Mouse (Mus musculus) MEL (cell line): ENCODE results near the gene Ppp1r27. TPM values are rescaled to one million over a fixed set of nuclear protein-coding genes. Genes with fewer than 3 reads are reported as not detected.

Source experiments
- DNase-seq: peaks from one replicate; pipeline ENCODE4 v3.0.0; 2011; ENCODE audit warnings: low read depth, low spot score
- H3K27ac ChIP-seq: 2 replicates; pipeline ENCODE4 v1.5.1; 2012; ENCODE audit warnings: low read depth, mild to moderate bottlenecking, control low read depth, low read length, moderate library complexity; ENCODE audit not compliant: control insufficient read depth
- H3K27me3 ChIP-seq, 2 experiments: fragments of 150-350 bp in 1 of 2; sonication (generic) in 1 of 2; 2 replicates each; pipeline ENCODE4 v1.6.1; 2012; ENCODE audit warnings: low read length in 2 of 2, mild to moderate bottlenecking in 2 of 2, improper control_type of control experiment in 1 of 2, moderate library complexity in 1 of 2; ENCODE audit not compliant: insufficient read depth in 2 of 2, control insufficient read depth in 1 of 2
- H3K36me3 ChIP-seq, 2 experiments: 2 replicates each; pipeline ENCODE4 v1.6.1; 2012 to 2014; ENCODE audit warnings: low read length in 2 of 2, improper control_type of control experiment in 1 of 2, inconsistent platforms in 1 of 2, mild to moderate bottlenecking in 1 of 2; ENCODE audit not compliant: insufficient read depth in 2 of 2, control insufficient read depth in 1 of 2
- H3K4me1 ChIP-seq, 2 experiments: fragments of 150-350 bp in 1 of 2; sonication (generic) in 1 of 2; 2 replicates each; pipeline ENCODE4 v1.6.1; 2012; ENCODE audit warnings: low read length in 2 of 2, improper control_type of control experiment in 1 of 2, mild to moderate bottlenecking in 1 of 2; ENCODE audit not compliant: insufficient read depth in 2 of 2, control insufficient read depth in 1 of 2
- H3K4me3 ChIP-seq, 2 experiments: fragments of 150-350 bp in 1 of 2; sonication (generic) in 1 of 2; 2 replicates each; pipeline ENCODE4 v1.5.1; 2012; ENCODE audit warnings: low read depth in 2 of 2, low read length in 2 of 2, mild to moderate bottlenecking in 2 of 2, moderate library complexity in 2 of 2, control low read depth in 1 of 2, improper control_type of control experiment in 1 of 2; ENCODE audit not compliant: control insufficient read depth in 1 of 2, insufficient read depth in 1 of 2
- H3K79me2 ChIP-seq: 2 replicates; pipeline ENCODE4 v1.6.1; 2012; ENCODE audit warnings: mild to moderate bottlenecking, low read length, moderate library complexity; ENCODE audit not compliant: control insufficient read depth, poor library complexity, insufficient read depth
- H3K9ac ChIP-seq: 2 replicates; pipeline ENCODE4 v1.6.1; 2012; ENCODE audit warnings: low read depth, mild to moderate bottlenecking, control low read depth, low read length, moderate library complexity; ENCODE audit not compliant: control insufficient read depth, poor library complexity, severe bottlenecking
- H3K9me3 ChIP-seq: fragments of 150-350 bp; sonication (generic); replicated peaks from 2 replicates; pipeline ENCODE4 v1.6.1; 2012; ENCODE audit warnings: mild to moderate bottlenecking, low read length, improper control_type of control experiment, moderate library complexity; ENCODE audit not compliant: insufficient read depth
- CHD1 ChIP-seq: IDR thresholded peaks from 2 replicates; pipeline ENCODE4 v1.6.1; 2012; ENCODE audit warnings: low read depth, mild to moderate bottlenecking, inconsistent platforms, low read length, improper control_type of control experiment
- EP300 ChIP-seq, 2 experiments: IDR thresholded peaks; 2 replicates each; pipeline ENCODE4 v1.6.1; 2011; ENCODE audit warnings: improper control_type of control experiment in 2 of 2, low read length in 2 of 2, low read depth in 1 of 2, mild to moderate bottlenecking in 1 of 2
- ETS1 ChIP-seq: IDR thresholded peaks from 2 replicates; pipeline ENCODE4 v1.6.1; 2012; ENCODE audit warnings: low read depth, mild to moderate bottlenecking, inconsistent platforms, low read length, improper control_type of control experiment, moderate library complexity
- GABPA ChIP-seq: IDR thresholded peaks from 2 replicates; pipeline ENCODE4 v1.6.1; 2012; ENCODE audit warnings: low read depth, mild to moderate bottlenecking, inconsistent platforms, low read length, improper control_type of control experiment, moderate library complexity
- GATA1 ChIP-seq: IDR thresholded peaks from 2 replicates; pipeline ENCODE4 v1.6.1; 2011; ENCODE audit warnings: low read depth, low read length, improper control_type of control experiment
- KAT2A ChIP-seq: conservative IDR thresholded peaks from 2 replicates; pipeline ENCODE4 v1.6.1; 2012; ENCODE audit warnings: low read depth, low read length, improper control_type of control experiment, inconsistent platforms
- MXI1 ChIP-seq: IDR thresholded peaks from 2 replicates; pipeline ENCODE4 v1.6.1; 2011; ENCODE audit warnings: mild to moderate bottlenecking, low read depth, low read length, improper control_type of control experiment
- MYB ChIP-seq: IDR thresholded peaks from 2 replicates; pipeline ENCODE4 v1.6.1; 2011; ENCODE audit warnings: mild to moderate bottlenecking, low read depth, low read length, improper control_type of control experiment
- POLR2AphosphoS2 ChIP-seq: IDR thresholded peaks from 2 replicates; pipeline ENCODE4 v1.6.1; 2011; ENCODE audit warnings: low read length, improper control_type of control experiment
- SIN3A ChIP-seq: IDR thresholded peaks from 2 replicates; pipeline ENCODE4 v1.6.1; 2012; ENCODE audit warnings: low read length, improper control_type of control experiment, inconsistent platforms
- TBP ChIP-seq: IDR thresholded peaks from 2 replicates; pipeline ENCODE4 v1.8.0; 2011; ENCODE audit warnings: low read depth, low read length, improper control_type of control experiment
- ZNF384 ChIP-seq: IDR thresholded peaks from 2 replicates; pipeline ENCODE4 v1.6.1; 2012; ENCODE audit warnings: low read depth, mild to moderate bottlenecking, inconsistent platforms, low read length, improper control_type of control experiment
- polyA plus RNA-seq, 2 experiments: library from polyadenylated mRNA; stranded (reverse) in 1 of 2; unstranded in 1 of 2; fragments of >175 nt in 1 of 2; fragments of >200 nt in 1 of 2; gene quantifications; 2 replicates each; pipeline versions ENCODE4 v1.2.1 to v1.2.4; 2012; ENCODE audit warnings: low replicate concordance in 2 of 2, low read depth in 1 of 2; ENCODE audit not compliant: insufficient read length in 2 of 2, insufficient read depth in 1 of 2, missing spikeins in 1 of 2
- total RNA-seq: library from RNA; depleted of rRNA; stranded (reverse); fragments of 300-350 nt; gene quantifications from 2 replicates; pipeline ENCODE4 v1.2.3, GENCODE M21; 2012

The Ppp1r27 gene
- total and polyA plus RNA-seq, 3 experiments = not detected

- Histone ChIP-seq H3K36me3 (peaks cover 6 to 28% of the 10 kb centered on the region in 2 experiments), H3K27ac (peak overlapping the region; percentile 15), H3K9me3 (no peaks in the 10 kb centered on the region), H3K27me3 (no peaks in the 10 kb centered on the region), H3K9ac (peak overlapping the region; percentile 92), H3K79me2 (peaks cover 43% of the 10 kb centered on the region), H3K4me3 (peak overlapping the region; percentile 79 to 88)
- peak; percentile 68 for DNase-seq
- TF ChIP-seq TBP (0 out of 2 replicates have a peak, but pooled peaks have one; percentile 18), POLR2AphosphoS2 (0 out of 2 replicates have a peak, but pooled peaks have one; percentile 5), EP300 (IDR thresholded peaks at IDR 0.05; ENCODE audit: low read depth in 1 of 2, low read length in 2 of 2) (0 out of 4 replicates have a peak, but pooled peaks of 1 of the 2 experiments have one; percentile 8), MXI1 (no peak), ZNF384 (no peak; the same call in 1 of the 2 replicates), GATA1 (0 out of 2 replicates have a peak, but pooled peaks have one; percentile 10)
- TF ChIP-seq, all 39 proteins: peak for 4
- H3K4me1 ChIP-seq = peaks cover 5 to 18% of the 10 kb centered on the region in 2 experiments
Measured at GRCm38 (mm10) chr11:120574278-120574600, 23.3 kb upstream of the Ppp1r27 start.

GRCm38 (mm10) chr11:120573585-120574277 is 22.8 kb upstream of the Ppp1r27 start:
- peak overlapping the region; percentile 79 to 88 for H3K4me3 ChIP-seq
- peak overlapping the region; percentile 92 for H3K9ac ChIP-seq
- peaks cover 5 to 16% of the 10 kb centered on the region in 2 experiments for H3K4me1 ChIP-seq
- H3K9me3 ChIP-seq = no peaks in the 10 kb centered on the region
- H3K79me2 ChIP-seq = peaks cover 38% of the 10 kb centered on the region
- DNase-seq = no peak
- H3K27ac ChIP-seq = peak overlapping the region; percentile 84
- peaks cover 5 to 28% of the 10 kb centered on the region in 2 experiments for H3K36me3 ChIP-seq
- peak; percentile 91; the same call in 1 of the 2 replicates for TF ChIP-seq CHD1
- TF ChIP-seq MYB = 0 out of 2 replicates have a peak, but pooled peaks have one; percentile 9
- no peak; the same call in 1 of the 2 replicates for TF ChIP-seq KAT2A
- peak; percentile 48 for TF ChIP-seq MXI1
- no peak for TF ChIP-seq GABPA
- peak; percentile 48; the same call in 1 of the 2 replicates for TF ChIP-seq ZNF384
- 0 out of 2 replicates have a peak, but pooled peaks have one; percentile 14 for TF ChIP-seq ETS1
- TF ChIP-seq SIN3A = peak; percentile 43
- no peaks in the 10 kb centered on the region for H3K27me3 ChIP-seq
